Mouse (Mus musculus): ENCODE measurements around the gene Tymp.

DNA sequence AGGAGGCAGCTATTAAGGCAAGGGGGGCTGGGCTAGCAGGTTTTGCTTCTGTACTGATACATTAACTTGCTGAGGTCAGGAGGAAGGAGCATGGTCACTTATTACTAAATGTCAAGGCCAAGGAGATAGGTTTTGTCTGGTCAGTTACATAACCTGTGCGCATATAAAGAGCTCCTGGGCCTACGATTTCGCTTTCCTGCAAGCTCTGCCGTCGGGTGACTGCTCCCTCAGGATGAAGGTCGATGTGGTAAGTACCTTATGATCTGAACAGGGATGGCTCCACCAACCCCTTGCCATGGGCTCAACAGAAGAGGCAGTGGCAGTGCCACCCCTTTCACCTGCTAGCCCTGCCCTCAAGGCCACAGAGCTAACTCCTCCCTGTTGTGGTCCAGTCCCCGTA, 42.6 kb downstream of the Tymp start, which contains the start of gene Miox:
- no peak for TF ChIP-seq CTCF (IDR thresholded peaks at IDR 0.05; ENCODE audit: control insufficient read depth, insufficient read depth, insufficient read length)
- no peak for TF ChIP-seq MAX (IDR thresholded peaks at IDR 0.05)
- no peak for TF ChIP-seq USF1 (IDR thresholded peaks at IDR 0.05; ENCODE audit: low read depth)
- TF ChIP-seq CEBPB (IDR thresholded peaks at IDR 0.05; ENCODE audit: low read depth): no peak
- no peak for TF ChIP-seq MYOD1 (IDR thresholded peaks at IDR 0.05; ENCODE audit: control insufficient read depth, insufficient read length, low read depth)

All from C2C12 (cell line).